Mouse (Mus musculus): Measurements from ENCODE around the gene Cdk12. TPM values are rescaled to one million over a fixed set of nuclear protein-coding genes. Genes with fewer than 3 reads are reported as not detected.

The Cdk12 gene
- 21.6 and 29.6 TPM in 2 replicates for polyA plus RNA-seq (2012; rRNA removed)

GRCm38 (mm10) chr11:98202641-98203350, at the start of gene Cdk12:
Cdk12 (plus strand) TSS chr11:98203059.

DNA sequence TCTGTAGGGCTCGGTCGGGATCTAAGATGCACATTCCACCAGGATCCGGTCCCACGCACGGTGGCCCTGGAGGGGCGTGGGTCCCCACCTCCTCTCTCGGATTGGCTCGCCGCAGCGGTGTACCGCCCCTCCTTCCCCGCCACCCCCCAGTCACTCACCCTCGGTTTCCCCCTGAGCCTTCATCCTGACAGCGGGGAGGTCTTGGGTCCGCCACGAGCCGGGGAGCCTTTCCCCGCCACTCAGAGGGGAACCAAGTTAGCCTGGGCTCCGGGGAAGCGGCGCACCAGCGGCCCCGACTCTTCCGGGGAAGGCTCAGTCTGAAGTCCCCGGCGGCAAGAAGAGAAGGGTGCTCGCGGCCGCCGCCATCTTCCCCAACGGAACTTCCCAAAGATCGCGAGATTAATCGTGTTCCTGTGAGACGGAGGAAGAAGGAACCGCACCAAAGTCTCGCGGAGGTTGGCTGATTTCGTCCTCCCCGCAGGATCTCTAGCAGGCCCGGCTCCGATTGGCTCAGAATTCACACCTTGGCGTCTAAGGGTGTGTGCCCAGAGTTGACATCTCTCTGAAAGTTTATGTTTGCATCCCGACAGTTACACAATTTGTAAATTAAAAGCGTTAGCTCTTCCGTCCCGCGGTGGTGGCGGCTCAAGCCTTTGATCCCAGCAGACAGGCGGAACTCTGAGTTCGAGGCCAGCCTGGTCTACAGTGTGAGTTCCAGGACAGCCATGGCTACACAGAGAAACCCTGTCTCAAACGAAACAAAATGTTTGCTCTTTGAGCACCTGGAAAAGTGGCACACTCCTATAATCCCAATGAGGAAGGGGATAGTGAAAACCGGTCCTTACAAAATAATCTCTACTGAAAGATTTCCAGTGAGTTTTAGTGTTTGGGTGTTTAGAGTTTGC, 9.7 kb upstream of the Cdk12 start, which contains the start of gene Med1:
Gene Med1, minus strand, starts transcription at position 393 of the 905 bp plus-strand sequence.

Other genes starting within 250 kb of the Cdk12 start
- 0.13 and 0.31 TPM in 2 replicates for gene Plxdc1, start 216.6 kb upstream of the Cdk12 start, polyA plus RNA-seq (2012; rRNA removed)
- gene Arl5c, start 206.9 kb upstream of the Cdk12 start, polyA plus RNA-seq (2012; rRNA removed) = 0.91 and 1.3 TPM in 2 replicates
- 24.9 and 29.1 TPM in 2 replicates for gene Cacnb1, start 180.0 kb upstream of the Cdk12 start, polyA plus RNA-seq (2012; rRNA removed)
- 1,982 and 2,772 TPM in 2 replicates for gene Rpl19, start 176.3 kb upstream of the Cdk12 start, polyA plus RNA-seq (2012; rRNA removed)
- gene Stac2, start 149.6 kb upstream of the Cdk12 start, polyA plus RNA-seq (2012; rRNA removed) = 0.92 and 1.8 TPM in 2 replicates
- gene Fbxl20, start 52.7 kb upstream of the Cdk12 start, polyA plus RNA-seq (2012; rRNA removed) = 17.0 and 20.7 TPM in 2 replicates
- 38.2 and 40.9 TPM in 2 replicates for gene Med1, start 9.8 kb upstream of the Cdk12 start, polyA plus RNA-seq (2012; rRNA removed)
- 2.1 and 3.4 TPM in 2 replicates for gene Neurod2, start 126.6 kb downstream of the Cdk12 start, polyA plus RNA-seq (2012; rRNA removed)
- 0.65 and 1.3 TPM in 2 replicates for gene Ppp1r1b, start 145.3 kb downstream of the Cdk12 start, polyA plus RNA-seq (2012; rRNA removed)
- 55.9 and 61.9 TPM in 2 replicates for gene Stard3, start 155.3 kb downstream of the Cdk12 start, polyA plus RNA-seq (2012; rRNA removed)
- 3.3 and 4.0 TPM in 2 replicates for gene Tcap, start 180.8 kb downstream of the Cdk12 start, polyA plus RNA-seq (2012; rRNA removed)
- 0.14 and 1.4 TPM in 2 replicates for gene Pnmt, start 183.4 kb downstream of the Cdk12 start, polyA plus RNA-seq (2012; rRNA removed)
- gene Pgap3, start 197.4 kb downstream of the Cdk12 start, polyA plus RNA-seq (2012; rRNA removed) = 6.9 and 11.2 TPM in 2 replicates
- gene Erbb2, start 209.4 kb downstream of the Cdk12 start, polyA plus RNA-seq (2012; rRNA removed) = 12.3 and 20.9 TPM in 2 replicates
- gene Mien1, start 235.9 kb downstream of the Cdk12 start, polyA plus RNA-seq (2012; rRNA removed) = 73.6 and 108 TPM in 2 replicates
- gene Grb7, start 243.3 kb downstream of the Cdk12 start, polyA plus RNA-seq (2012; rRNA removed) = 3.2 and 3.3 TPM in 2 replicates